Mouse (Mus musculus): ENCODE measurements around the gene Rap2a. TPM values are rescaled to one million over a fixed set of nuclear protein-coding genes. Genes with fewer than 3 reads are reported as not detected.
A peak's percentile ranks its signal among the peaks of the same experiment; 100 is the strongest.

Rap2a gene
- total RNA-seq (2022) = 10 to 100 TPM in 3 of 4 experiments, 1 to 10 TPM in 1; 9.2 to 11.0 (median 10.6) TPM

DNA sequence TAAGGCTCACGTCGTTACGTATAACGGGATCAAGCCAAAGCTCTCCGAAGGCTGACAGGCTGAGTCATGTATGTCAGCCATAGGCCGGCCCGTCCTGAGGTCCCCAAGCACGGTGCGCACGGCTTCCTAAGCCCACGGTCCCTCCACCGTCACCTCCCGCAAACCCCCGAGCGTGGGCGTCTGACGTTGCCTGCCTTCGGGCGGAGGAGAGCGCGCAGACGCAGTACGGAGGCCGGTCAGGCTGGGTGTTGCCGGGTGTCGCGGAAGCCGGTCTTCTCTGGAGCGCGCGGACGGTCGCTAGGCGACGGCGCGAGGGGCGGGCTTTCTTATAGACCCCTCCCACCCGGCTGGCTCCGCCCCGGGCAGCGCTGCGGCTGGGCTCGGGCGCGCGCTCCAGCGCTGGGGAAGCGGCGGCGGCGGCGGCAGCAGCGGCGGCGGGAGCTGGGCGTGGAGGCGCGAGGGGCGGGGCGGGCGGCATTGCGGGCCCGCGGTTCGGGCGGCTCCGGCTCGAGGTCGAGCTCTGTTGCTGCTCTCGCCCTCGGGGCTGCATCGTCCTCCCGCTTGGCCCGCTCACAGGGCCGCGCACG, at the start of gene Rap2a:
Gene Rap2a (plus strand): TSS at position 463 of the 587 bp plus-strand sequence.
- peak; percentile 94 for DNase-seq (ENCODE audit: low spot score)

DNA sequence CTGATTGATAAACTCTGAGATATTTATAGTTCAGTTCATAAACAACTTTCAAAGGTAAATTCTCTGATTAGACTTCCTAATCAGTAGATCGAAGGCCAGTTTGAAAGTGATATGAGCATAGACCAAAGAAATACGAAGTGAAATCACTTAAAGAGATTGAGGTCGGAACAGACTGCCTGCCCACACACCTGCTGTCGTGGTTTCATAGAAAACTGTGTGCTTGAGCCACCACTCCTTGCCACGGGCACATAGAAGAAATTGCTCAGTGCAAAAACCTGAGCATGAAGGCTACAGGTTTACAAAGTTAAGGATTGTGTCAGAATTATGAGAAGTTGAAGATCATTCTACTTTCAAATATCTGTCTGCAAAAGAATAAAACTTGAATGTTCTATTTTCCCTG, 49.7 kb upstream of the Rap2a start:
- DNase-seq (ENCODE audit: low spot score) = no peak

DNA sequence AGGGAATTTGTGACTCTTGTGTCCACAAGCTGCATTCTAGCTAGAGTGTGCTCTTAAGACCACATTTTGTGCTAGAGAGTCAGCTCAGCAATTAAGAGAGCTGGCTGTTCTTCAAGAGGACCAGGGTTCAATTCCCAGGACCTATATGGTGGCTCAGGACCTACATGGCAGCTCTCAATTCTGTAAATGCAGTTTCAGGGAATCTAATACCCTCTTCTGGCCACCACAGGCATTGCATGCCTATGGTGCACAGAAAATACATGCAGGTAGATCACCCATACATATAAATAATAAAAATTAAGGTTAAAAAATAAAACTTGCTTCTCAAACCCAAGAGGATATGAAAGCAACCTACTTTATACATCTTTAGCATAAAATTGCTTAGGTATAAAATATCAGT, 45.5 kb upstream of the Rap2a start:
- DNase-seq (ENCODE audit: low spot score) = no peak

DNA sequence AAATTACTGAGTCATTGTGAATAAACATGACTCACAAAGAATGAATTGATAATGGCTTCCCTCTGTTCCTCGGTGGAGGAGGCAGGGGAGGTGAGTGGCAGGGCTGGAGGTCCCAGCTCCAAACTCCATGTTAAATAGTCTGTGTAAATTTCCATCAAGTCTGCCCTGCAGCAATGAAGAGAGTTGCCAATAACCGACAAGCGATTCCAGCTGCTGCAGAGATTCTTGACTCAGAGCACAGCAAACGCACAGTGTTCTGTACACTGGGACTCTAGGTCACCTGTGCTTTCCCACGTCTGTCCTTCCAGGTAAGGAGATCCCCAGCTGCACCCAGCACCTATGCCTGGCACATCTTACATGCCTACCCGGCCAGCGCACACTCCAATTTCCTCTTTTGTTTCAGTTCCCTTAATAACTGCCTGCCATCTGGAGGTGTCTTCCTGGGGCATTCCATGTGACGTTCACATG, 44.3 kb upstream of the Rap2a start:
- no peak for DNase-seq (ENCODE audit: low spot score)

DNA sequence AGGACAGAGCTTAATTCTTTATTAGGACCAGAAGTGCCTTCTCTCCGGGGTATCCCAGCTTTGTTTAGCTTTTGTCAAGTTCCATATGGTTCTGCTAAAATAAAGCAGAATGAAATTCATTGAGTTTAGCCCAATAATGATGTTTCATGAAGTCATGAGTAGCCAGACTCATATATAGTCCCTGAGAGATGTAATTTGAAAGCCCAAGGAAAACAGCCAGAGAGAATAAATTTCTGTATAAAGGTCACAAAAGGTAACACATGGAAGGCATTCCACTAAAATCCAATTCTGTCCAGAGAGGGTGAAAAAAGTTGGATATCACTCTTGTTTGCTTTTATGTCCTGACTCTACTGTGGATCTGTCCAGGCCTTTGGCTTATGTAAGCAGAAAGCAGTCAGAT, 43.4 kb upstream of the Rap2a start:
- no peak for DNase-seq (ENCODE audit: low spot score)

DNA sequence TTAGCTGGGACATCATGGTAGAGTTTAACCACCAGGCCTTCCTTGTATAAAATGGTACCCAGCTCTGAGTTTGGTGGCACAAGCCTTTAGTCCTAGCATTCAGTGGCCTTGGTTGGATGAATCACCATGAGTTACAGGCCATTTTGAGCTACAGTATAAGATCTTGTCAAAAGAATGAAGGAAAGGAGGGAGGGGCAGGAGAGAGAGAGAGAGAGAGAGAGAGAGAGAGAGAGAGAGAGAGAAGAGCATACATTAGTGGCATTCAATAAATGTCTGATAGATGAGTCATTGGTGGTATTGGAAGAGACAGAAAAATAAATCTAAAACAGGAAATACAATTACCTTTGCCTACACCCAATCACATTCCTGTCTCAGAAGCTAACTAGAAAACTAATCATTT, 37.5 kb upstream of the Rap2a start:
- no peak for DNase-seq (ENCODE audit: low spot score)

DNA sequence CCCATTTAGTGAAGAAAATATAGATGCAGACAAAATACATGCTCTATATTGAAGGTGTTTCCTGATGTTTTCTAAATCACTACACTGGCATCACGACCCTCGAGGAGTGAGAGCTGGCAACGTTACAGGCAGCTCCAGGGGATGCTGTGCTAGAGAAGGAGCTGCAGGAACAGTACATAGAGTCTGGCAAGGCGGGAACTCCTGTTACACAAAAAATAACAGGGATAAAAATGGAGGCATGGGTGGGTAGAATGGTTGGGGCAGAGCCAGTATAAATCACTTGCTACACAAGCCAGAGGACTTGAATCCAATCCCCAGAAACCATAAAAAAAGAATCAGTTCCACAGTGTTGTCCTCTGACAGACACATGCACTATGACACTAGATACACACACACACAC, 37.0 kb upstream of the Rap2a start:
- no peak for DNase-seq (ENCODE audit: low spot score)

DNA sequence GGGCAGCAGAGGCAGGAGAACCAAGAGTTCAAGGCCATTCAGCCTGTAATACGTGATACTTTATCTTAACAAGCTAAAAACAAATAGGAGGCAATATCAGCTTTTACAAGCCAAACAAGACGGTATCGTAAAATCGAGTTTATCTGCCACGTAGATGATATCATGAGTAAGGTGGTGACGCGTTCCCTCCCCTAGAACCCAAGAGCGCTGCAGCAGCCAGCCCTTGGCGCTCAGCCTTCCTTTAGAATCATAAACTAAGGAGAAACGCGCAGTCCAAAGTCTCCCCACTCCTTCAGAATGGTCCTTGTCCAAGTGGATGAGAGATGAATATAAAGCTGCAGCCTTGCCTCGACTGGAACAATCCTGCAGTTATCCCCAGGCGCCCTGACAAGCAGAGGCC, 36.4 kb upstream of the Rap2a start:
- no peak for DNase-seq (ENCODE audit: low spot score)

DNA sequence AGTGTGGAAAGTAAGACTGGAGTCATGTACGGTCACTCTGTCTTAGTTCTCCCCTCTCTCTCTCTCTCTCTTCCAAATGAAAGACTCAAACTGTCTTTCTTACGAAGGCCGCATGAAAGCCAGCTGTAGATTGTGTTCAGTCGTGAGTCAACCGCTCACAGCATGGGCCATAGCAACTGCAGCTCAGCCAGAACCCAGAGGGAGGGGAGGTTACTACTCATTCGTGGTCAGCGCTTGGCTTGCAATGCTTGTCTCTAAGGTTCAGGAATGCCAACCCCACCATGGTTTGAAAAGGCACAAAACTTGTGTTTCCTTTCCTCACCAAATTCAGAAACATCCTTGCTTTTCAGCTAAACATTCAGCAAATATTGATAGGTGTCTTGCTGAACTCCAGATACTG, 24.0 kb upstream of the Rap2a start:
- no peak for DNase-seq (ENCODE audit: low spot score)

DNA sequence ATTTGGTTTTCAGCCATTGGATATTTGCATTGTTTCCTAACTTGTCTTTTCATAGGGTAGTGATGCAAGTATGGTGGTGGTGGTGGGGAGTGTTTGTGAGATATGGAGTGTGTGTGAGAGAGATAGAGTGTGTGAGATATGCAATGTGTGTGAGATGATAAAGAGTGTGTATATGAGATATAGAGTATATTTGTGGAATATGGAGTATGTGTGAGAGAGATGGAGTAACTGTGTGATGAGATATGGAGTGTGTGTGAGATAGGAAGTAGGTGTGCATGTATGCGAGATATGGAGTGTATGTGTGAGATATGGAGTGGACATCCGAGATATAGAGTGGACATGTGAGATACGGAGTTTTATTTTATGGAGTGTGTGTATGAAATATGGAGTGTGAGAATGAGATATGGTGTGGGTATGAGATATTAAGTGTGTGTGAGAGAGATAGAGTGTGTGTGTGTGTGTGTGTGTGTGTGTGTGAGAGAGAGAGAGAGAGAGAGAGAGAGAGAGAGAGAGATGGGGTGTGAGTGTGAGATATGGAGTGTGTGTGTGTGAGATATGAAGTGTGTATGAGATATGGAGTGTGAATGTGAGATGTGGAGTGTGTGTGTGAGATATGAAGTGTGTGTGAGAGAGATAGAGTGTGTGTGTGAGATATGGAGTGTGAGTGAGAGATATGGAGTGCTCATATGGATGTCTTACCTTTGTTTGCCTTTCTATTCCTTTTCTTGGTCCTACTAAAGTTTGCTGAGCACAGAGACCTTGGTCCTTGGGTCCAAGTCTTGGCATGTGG, 14.1 kb upstream of the Rap2a start:
- DNase-seq (ENCODE audit: low spot score) = no peak

DNA sequence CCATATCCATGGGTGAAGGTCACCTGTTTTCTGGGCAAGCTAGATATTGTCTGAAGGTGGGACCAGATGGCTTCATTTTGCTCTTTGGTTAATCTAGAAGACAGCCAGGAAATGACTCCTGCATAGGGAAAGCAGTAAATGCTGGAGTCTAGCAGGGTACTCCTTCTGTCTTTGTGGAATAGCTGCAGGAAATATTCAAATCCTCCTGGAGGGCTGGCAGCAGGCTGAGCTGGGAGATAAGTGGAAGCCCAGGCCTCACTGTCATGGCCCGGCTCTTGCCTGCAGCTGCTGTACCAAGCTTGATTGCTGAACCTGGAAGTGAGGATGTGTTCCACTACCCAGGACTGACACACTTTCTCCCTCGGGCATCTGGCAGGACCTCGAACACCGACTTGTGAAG, 11.4 kb upstream of the Rap2a start:
- DNase-seq (ENCODE audit: low spot score) = no peak

DNA sequence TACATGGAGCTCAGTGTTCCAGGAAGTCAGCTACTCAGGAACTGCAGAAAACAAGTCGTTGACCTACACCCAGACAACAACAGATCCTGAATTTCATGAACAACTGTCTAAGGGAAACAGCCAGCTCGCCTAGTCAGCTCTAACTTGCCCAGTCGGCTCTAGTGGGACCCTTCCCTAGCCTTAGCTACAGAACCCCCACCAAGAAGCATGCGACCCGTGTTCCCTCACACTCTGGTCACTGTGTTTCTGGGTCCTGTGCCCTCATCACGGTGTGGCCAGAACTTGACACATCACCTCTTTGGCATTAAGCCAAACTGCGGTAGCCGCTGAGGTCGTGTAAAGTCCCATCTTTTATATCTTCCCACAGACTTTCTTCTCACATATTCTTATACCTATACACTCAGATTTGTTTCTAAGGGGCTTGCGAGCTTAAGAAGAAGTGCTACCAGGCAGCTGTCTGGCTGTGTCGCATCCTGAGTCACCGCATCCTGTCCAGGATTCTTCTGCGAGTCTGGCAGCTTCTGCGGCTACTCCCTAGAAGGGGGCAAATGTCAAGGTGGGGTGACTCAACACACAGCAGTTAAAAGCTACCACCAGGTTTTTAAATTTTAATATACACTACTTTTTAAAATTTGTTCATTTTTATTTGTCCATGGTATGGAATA, 9.0 kb upstream of the Rap2a start:
- DNase-seq (ENCODE audit: low spot score) = no peak

DNA sequence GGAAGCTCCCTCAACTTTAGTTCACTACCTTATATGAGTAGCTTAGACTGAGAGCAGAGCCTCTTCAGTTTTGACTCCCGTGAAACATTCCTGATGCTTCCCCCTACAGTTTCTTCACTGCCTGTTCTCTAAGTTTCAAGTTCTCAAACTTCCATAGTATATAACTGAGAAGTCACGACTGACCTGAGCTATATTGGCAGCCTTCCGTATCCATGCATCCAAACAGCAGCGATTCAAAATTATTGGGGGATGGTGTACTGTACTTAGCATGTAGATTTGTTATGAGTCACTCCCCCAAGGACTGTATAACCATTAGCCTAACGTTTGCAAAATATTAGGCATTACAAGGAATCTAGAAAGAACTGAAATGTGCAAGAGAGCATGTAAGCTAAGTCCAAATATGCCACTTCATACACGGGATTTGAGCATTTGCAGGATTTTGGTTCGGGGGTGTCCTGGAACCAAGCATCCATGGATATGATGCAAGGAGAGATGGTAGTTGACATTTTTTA, 2.0 kb upstream of the Rap2a start:
- DNase-seq (ENCODE audit: low spot score) = no peak

DNA sequence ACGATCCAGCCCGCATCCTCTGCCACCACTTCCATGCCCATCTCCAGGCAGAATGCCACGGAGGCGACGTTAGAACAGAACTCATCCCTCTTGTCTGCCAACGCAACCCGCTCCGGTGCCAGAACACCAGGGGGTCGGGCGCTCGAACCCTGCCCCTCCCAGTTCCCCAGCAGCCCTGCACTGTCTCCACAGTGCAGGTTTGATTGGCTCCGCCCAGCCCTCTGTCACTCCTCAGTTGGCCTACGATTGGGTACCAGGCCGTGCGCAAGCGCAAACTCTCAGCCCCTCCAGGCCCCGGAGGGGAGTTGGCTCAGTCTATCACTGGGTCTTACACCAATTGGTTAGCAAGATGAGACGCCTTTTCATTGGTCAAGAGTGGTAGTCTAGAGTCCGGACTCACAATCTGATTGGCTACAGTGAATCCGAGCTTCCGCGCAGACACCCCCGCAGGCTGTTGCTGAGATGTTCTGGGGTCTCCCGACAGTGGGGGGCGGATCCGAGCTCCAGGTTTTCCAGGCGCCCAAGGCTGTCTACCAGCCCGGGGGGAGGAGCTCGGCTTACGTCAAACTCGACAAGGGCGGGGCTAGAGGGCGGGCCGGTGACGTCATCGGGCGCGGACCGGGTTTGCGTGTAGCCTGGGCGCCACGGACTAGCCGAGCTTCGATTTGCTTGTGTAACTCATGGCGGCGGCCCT, 809 bp upstream of the Rap2a start:
- peak; percentile 98 for DNase-seq (ENCODE audit: low spot score)

DNA sequence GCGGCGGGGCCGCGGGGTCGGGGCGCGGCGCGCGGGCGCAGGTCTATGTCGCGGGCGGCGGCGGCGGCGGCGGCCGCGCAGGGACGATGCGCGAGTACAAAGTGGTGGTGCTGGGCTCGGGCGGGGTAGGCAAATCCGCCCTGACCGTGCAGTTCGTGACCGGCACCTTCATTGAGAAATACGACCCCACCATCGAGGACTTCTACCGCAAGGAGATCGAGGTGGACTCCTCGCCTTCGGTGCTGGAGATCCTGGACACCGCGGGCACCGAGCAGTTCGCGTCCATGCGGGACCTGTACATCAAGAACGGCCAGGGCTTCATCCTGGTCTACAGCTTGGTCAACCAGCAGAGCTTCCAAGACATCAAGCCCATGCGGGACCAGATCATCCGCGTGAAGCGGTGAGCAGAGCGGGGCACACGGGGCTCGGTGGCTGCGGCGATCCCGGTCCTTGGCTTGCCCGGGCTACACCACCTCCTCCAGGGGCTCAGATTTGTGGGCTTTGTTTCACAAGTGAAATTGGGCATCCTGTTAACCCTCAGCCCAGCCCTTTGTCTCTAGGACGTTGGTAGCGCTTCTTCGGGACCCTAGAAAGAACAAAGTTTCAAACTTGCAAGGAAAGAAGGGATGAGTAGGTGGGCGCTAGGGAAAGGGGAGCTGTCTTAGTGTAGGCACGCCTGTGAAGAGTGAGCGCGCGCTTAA, 547 bp downstream of the Rap2a start:
- peak; percentile 41 for DNase-seq (ENCODE audit: low spot score)

DNA sequence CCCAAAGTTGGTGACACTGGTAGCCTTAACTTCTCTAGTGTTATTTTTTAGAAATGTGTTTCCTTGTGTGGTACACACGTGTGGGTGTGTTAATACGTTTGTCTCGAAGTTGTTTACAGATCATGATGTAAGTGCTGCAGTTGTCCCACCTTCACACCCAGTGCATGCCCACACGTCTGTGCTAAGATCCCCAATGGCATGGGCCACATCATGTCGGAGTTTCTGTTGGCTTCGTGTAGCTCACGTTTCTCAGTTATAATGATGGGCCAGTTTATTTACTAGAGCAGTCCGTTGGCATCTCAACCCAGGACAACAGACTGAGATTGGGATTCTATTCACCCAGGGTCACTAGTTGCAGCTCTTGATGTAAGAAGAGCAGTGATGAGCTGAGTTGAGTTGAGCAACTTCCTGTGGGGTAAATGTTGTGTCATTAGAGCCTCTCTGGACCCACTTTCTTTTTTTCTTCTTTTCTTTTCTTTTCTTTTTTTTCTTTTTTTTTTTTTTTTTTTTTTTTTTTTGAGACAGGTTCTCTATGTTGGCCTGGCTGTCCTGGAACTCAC, 2.2 kb downstream of the Rap2a start:
- DNase-seq (ENCODE audit: low spot score) = no peak

DNA sequence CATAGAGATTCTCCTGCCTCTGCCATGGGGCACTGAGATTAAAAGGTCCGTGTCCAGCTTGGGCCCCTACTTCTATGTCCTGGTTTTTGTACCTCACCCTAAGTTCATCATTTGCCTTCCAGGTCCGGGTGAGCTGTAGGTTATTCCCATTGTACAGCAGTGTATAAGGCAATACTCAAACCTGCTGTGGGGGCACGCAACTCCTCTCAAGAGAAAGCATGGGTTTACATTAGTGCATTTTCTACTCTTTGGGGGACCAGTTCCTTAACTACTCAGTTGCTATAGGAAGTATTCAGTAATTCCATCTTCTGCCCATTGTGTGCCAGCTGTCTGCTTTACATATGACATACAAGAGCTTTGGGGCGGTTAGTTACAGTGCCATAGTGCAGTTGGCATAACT, 2.7 kb downstream of the Rap2a start:
- no peak for DNase-seq (ENCODE audit: low spot score)

DNA sequence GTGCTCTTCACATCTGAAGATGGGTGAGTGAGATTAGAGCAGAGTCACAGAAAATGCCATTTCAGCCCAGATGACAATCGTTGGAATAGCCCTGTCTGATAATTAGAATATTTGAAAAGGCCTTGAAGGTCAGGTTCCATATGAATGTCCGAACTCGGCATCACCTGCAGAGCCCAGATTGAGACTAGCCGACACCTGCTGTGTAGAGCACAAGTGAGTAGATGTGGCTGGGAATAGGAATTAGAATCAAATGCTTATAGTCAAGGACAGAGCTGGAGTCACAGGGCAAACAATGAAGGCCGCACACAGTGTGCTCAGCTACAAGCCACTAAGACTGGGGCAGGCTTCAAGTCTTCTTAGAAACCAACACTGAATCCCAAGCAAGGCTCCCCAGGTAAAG, 6.3 kb downstream of the Rap2a start:
- no peak for DNase-seq (ENCODE audit: low spot score)

DNA sequence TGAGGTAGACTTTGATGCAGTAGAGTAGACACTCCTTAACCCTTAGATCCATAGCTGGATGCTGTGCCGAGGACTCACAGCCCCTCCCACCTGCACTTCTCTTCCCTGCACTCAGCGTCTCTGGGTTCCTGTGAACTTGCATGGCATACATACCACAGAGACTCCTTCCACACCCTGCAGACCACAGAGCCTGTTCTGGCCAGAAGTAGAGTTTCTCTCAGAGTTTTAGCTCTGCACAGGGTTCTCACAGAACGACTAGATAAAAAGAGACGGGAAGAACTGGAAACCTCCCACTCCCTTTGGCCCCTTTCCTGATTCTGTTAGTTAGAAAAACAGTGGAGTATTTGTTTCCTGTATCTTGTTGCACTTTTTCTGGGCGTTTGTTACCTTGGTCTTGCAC, 18.0 kb downstream of the Rap2a start:
- DNase-seq (ENCODE audit: low spot score) = no peak

DNA sequence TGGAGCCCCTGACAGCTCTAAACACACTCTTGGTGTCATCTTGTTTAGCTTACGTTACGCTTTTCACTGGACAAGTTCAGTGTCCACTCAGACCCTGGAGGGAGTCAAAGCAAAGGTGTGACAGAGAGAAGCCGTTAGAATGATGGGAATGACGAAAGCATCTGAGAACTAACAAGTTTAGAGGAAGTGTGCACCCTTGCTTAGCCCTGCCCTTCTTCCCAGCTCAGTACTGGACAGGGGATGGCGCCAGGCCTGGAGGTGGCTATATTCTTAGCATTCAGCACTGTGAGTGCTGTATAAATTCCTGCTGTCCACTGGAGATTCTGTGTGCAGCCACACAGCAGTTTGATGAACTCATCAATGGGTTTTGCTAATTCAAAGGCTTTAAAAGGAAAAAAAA, 18.6 kb downstream of the Rap2a start:
- no peak for DNase-seq (ENCODE audit: low spot score)

DNA sequence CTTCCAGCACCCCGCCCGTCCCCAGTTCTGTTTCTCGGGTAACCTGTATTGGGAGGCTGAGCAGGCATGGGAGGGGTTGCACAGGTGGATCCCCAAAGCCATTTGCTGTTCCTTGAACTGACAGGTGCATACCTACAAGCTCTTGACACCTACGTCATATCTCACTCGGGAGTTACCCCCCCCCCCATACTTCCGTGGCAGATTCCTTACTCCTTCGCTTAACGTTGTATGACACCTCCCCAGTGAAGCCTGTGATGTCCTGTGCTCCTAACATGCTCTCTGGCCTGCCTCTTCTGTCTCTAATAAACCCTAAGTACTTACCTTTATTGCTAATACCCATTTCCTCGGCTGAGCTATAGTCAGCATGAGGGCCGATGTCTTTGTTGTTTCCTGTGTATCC, 20.9 kb downstream of the Rap2a start:
- DNase-seq (ENCODE audit: low spot score) = no peak

Data from heart, adult 8-10 months (tissue).